Mouse (Mus musculus) embryonic fibroblast, embryonic 13.5 days (primary cell): ENCODE data around the gene Sipa1l3.

Experiments
- CTCF ChIP-seq: IDR thresholded peaks from 2 replicates; pipeline ENCODE4 v1.5.1; 2011; ENCODE audit warnings: mild to moderate bottlenecking, control low read depth, low read length, moderate library complexity, borderline replicate concordance; ENCODE audit not compliant: insufficient read depth
- POLR2A ChIP-seq: IDR thresholded peaks from 2 replicates; pipeline ENCODE4 v1.6.1; 2011; ENCODE audit warnings: low read depth, mild to moderate bottlenecking, control low read depth, low read length, moderate library complexity

- no peak for TF ChIP-seq CTCF
- no peak for TF ChIP-seq POLR2A
These were observed 71.2 kb downstream of the Sipa1l3 start for GRCm38 (mm10) chr7:29447147-29447829.
